Mouse (Mus musculus): ENCODE data around the gene Ccl1. TPM values are rescaled to one million over a fixed set of nuclear protein-coding genes. Genes with fewer than 3 reads are reported as not detected.

Gene Ccl1
- polyA plus RNA-seq, 1 experiment from 2014 or later, result not detected

Other genes with a start within 250 kb of the Ccl1 start
- gene Ccl11, start 247.9 kb downstream of the Ccl1 start, polyA plus RNA-seq (2014; fragmentation: Nextera tagmentation; extraction: Ambion mirVana), result not detected in 2 replicates
- 0.38 TPM in 1 of 2 replicates, not detected in the other for gene Ccl12, start 203.8 kb downstream of the Ccl1 start, polyA plus RNA-seq (2014; fragmentation: Nextera tagmentation; extraction: Ambion mirVana)
- gene Ccl8, start 190.5 kb downstream of the Ccl1 start, polyA plus RNA-seq (2014; fragmentation: Nextera tagmentation; extraction: Ambion mirVana), result not detected in 2 replicates
- 0.25 and 0.27 TPM in 2 replicates for gene Tmem132e, start 83.2 kb upstream of the Ccl1 start, polyA plus RNA-seq (2014; fragmentation: Nextera tagmentation; extraction: Ambion mirVana)

All from liver, embryonic 11.5 days (tissue).